Mouse (Mus musculus) megakaryocyte progenitor cell, adult 5-6 weeks (primary cell): ENCODE results near the gene Gstt4. TPM values are rescaled to one million over a fixed set of nuclear protein-coding genes. Genes with fewer than 3 reads are reported as not detected.
A peak's percentile ranks its signal among the peaks of the same experiment; 100 is the strongest.

Experiments
- ATAC-seq: replicated peaks from 2 replicates; pipeline ENCODE4 v1.8.0; 2016; ENCODE audit warnings: mild to moderate bottlenecking, moderate TSS enrichment, inconsistent platforms; ENCODE audit not compliant: poor library complexity
- total RNA-seq, 2 experiments: library from RNA; stranded (forward) in 1 of 2; stranded (reverse) in 1 of 2; fragments of 157-497, 149-512 nt in 1 of 2; fragments of 200-1000 nt in 1 of 2; gene quantifications; 2 replicates each; pipeline versions ENCODE4 v1.2.3 to v1.2.4; 2015 to 2017

Gene Gstt4
- total RNA-seq, 2 experiments from 2014 or later, result not detected

DNA sequence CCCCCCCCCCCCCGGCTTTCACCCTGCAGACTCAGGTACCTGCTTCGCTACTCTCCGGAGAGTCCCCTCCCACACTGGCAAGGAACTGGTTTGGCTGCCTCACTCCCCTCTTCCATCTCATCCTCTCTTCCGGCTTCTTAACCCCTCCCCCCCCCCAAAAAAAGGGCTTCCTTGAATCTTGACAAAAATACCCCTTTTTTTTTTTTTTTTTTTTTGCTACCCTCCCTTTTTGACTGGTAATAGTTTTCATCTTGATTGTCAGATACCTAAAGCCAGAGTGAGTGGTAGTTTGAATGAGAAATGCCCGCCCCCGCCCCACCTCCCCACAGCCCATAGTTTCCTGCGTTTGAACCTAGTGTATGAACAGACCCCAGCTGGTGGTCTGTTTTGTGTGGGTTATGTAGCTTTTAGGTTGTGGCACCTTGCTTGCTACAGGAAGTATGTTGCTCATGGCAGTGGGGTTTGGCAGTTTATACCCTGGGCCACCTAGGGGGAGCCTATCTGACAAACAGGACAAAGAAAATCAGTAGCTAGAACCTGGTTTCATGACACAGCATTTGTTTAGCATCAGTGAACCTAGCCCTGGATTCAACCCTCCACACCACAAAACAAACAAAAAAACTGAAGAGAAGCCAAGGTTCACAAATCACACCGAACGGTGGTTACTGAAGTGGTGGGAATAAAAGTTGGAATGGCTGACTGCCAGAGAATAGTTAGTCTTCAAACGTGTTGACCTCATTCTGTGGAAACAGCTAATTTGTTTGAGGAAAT lies 13.6 kb upstream of the Gstt4 start:
- ATAC-seq, result peak; percentile 15

GRCm38 (mm10) chr10:75835307-75835706 lies 13.0 kb upstream of the Gstt4 start:
- ATAC-seq, result peak; percentile 54

DNA sequence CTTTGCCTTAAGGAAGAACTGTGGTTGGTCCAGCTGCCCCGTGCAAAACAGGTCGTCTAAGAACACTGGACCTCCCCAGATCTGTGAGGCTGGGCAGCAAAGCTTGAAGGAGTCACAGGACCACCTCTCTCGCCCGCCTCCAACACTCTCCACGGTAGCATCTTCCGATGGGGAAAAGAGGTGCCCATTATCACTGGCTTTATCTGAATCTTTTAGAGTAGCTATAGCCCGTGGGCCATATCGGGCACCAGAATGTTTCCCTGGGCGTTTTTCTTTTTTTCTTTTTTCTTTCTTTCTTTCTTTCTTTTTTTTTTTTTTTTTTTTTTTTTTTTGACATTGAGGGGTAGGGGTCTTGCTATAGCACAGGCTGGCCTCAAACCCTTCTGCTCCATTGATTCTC lies 12.4 kb upstream of the Gstt4 start:
- ATAC-seq, result no peak

GRCm38 (mm10) chr10:75834250-75834649 lies 11.9 kb upstream of the Gstt4 start:
- peak; percentile 20 for ATAC-seq

- no peak for ATAC-seq
These were observed 11.2 kb upstream of the Gstt4 start for GRCm38 (mm10) chr10:75833456-75834080.

- ATAC-seq, result peak; percentile 53
These were observed 10.0 kb upstream of the Gstt4 start for GRCm38 (mm10) chr10:75832272-75832895.

- ATAC-seq, result no peak
These were observed 7.9 kb upstream of the Gstt4 start for GRCm38 (mm10) chr10:75830275-75830670.

DNA sequence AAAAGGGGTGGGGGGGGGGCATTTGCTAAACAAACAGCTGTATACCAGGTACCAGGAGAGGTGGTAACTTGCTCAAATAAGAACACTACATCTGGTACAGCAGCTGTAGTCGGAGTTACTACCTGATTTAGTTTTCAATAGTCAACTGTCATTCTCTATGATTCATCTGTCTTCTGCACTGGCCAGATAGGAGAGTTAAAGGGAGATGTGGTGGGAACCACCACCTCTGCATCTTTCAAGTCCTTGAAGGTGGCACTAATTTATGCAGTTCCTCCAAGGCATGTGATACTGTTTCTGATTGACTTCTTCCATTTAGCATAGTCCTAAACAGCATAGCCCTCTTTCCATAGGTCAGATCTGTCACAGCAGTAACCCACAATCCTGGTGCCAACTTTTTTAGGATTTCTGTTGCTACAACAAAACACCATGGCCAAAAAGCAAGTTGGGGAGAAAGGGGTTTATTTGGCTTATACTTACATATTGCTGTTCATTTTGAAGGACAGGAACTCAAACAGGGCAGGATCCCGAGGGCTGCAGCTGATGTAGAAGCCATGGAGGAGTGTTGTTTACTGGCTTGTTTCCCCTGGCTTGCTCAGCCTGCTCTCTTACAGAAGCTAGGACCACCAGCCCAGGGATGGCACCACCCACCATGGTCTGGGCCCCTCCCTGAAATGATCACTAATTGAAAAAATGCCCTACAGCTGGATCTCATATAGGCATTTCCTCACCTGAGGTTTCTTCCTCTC lies 7.4 kb upstream of the Gstt4 start:
- ATAC-seq, result no peak

GRCm38 (mm10) chr10:75828500-75828931 lies 6.2 kb upstream of the Gstt4 start:
- ATAC-seq, result peak; percentile 68

DNA sequence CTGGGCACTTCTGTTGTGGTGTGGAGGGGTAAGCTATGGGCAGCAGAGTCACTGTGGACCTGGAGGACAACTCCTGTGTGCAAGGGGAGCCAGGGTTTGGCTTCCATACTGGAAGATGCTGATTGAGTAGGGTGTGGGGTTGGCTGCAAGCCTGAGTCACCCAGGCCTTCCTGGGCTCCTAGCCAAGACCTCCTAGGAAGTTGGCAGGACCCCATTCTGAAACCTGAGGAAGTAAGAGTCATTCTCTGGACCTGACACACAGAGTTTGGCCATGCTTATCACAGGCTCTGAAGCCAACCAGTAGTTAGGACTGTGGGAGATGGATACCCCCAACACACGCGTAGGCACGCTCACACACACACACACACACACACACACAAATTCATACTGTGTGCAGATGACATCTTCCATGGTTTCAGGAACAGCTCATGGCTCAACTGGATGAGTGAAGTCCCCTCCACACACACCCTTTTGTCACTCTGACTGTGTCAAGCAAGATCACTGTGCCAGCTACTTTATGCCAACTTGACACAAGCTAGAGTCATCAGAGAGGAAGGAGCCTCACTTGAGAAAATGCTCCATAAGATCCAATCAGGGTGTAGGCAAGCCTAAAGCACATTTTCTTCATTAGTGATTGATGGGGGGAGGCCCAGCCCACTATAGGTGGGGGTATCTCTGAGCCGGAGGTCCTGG lies 5.5 kb upstream of the Gstt4 start:
- ATAC-seq, result peak; percentile 11; the same call in 1 of the 2 replicates

DNA sequence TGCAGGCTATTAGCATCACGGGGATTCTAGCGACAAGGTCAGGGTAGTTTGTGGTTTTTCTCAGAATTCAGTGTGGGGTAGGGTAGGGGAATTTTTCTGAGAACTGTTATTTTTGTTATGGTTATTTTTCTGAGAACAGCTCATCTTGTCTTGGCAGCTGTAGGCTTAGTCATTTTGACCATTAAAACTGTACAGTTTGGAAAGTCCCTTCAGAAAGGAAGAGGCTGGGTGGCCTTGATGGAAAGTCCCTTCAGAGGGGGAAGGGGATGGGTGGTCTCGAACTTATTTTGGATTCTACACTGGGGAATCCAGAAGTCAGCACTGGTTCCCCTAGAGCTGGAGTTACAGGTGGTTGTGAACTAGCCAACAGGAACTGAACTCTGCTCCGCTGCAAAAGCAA lies 2.2 kb upstream of the Gstt4 start:
- no peak for ATAC-seq

- ATAC-seq, result no peak
These were observed 1.4 kb upstream of the Gstt4 start for GRCm38 (mm10) chr10:75823782-75824181.

DNA sequence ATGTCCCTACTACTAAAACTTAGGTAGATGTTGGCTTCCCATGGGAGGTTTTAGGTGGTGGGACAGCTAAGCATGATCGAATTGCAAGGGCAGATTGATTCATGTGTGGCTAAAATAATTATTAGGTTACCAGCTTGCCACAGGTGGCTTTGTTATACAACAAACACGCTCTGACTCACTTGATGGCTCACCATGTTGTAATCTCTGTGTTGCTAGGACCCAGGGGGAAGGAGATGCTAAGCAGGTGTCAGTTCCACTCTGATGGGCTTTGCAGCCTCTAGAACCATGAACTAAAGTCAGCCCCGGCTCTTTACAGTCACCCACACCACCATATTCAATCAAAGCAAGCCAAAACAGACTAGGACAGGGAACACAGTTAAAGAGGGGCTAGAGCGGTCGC lies 2.5 kb downstream of the Gstt4 start:
- no peak for ATAC-seq

DNA sequence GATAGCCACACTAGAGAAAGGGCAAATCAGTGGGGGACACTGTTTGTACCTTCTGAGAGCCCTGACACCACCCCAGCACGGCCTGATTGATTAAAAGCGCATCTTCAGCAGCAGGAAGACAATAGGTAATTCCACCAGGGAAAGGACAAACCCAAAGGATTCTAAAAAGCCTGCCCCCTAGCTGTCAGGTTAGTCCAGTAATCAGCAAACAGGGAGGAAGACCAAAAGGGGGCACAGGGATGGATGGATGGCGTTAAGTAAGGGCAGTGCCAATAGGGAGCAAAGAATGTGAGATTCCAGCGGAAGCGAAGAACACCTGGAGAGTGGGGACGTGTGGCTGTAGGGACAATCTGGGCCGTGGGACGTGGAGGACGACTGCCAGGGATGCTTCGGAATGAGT lies 3.7 kb downstream of the Gstt4 start:
- no peak for ATAC-seq

DNA sequence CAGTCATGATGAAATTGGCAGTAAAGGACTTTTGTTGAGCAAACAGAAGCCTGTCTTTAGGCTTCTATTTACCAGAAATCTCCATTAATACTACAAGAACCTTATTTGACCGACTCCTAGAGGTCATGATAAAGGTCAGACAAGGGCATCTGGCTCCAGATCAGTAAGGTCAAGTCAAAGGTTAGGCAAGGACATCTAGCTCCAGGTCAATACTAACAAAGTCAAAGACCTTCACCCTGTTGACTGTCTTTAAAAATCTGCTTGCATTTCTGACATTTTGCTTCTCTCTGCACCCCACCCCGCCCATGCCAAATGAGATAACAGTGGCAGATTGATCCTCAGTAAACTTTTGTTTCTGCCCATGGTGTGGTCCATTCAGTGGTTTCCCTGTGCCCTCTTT lies 18.1 kb downstream of the Gstt4 start:
- ATAC-seq, result no peak

DNA sequence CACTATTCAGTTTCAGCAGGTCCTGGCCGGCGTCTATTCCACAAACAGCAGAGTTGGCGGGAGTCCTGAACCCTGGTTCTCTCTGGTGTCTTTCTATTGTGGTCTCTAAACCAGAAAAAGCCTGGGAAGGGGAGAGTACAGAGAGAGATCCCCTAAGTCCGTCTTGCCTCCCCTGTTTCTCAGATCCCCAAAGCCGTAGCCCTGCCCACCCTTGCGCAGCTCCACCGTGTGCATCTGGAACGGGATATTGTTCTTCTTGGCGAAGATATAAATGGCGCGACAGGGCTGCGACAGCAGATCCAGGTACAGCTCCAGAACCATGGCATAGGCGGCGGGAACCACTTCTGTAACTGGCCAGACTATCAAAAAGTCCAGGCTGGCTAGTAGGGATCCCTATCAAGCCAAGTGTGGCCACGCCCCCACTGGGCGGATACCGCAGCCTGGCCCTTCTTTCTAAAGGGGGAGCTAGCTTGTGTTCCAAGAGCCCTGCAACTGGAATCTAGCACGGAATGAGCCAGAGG lies 24.1 kb downstream of the Gstt4 start, which contains the start of gene Gstt1:
Gene Gstt1, minus strand, starts transcription at position 409 of the 521 bp plus-strand sequence.
- ATAC-seq, result peak; percentile 76

GRCm38 (mm10) chr10:75797619-75798175 lies 24.6 kb downstream of the Gstt4 start:
- peak; percentile 65 for ATAC-seq

DNA sequence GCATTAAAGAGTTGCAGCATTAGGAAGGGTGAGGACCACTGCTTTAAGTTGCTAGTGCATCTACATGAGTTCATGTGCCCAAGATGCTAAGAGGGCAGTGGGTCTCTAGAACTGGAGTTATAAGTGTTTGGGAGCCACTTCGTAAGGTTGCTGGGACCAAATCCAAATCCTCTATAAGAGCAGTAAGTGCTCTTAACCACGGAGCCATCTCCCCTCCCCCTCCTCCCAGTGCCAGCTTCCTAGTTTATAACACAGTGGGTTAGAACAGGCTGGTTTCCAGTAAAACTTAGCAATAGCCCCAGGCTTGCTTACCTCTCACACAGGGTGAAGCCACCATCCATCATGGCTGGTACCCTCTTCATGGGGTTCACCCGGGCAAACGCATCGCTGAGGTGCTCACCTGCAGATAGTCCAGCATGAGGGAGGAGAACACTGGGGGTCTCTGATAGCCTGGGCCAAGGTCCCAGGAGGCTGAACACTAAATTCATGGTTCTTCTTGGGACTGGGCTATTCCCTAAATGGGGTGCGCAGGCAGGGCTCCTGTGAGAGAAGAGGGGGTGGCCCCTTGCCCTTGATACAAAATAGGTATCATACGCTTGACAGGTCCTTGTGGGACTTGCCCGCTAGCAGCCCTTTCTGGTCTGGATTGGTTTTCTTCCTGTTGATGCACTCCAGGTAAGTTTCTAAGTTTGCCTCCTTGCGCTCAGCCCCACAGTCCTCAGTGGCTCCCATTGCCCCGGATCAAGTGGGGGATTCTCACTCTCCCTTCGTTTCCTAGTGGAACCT lies 25.4 kb downstream of the Gstt4 start:
- no peak for ATAC-seq

GRCm38 (mm10) chr10:75794880-75795279 lies 27.5 kb downstream of the Gstt4 start:
- no peak for ATAC-seq
